Mouse (Mus musculus) forebrain, embryonic 10.5 days (tissue): ENCODE results near the gene Nfe2. TPM values are rescaled to one million over a fixed set of nuclear protein-coding genes. Genes with fewer than 3 reads are reported as not detected.
A peak's percentile ranks its signal among the peaks of the same experiment; 100 is the strongest.
"Not testable (repeated sequence)": the region's sequence is repeated elsewhere in the genome, so short reads cannot be mapped to it uniquely, and the experiment has no call there.

ENCODE experiments used
- DNase-seq: peaks from one replicate; pipeline ENCODE4 v3.0.0-alpha.2; 2017; ENCODE audit warnings: low spot score; ENCODE audit errors: extremely low spot score
- H3K27ac ChIP-seq: fragments of 300-500 bp; sonication (generic); 2 replicates; pipeline ENCODE4 v1.5.1; 2016; ENCODE audit warnings: mild to moderate bottlenecking
- H3K27me3 ChIP-seq: fragments of 300-500 bp; sonication (generic); 2 replicates; pipeline ENCODE4 v1.6.1; 2016; ENCODE audit warnings: mild to moderate bottlenecking; ENCODE audit not compliant: poor library complexity, severe bottlenecking
- H3K36me3 ChIP-seq: fragments of 300-500 bp; sonication (generic); replicated peaks from 2 replicates; pipeline ENCODE4 v1.6.1; 2016; ENCODE audit warnings: mild to moderate bottlenecking, moderate library complexity
- H3K4me1 ChIP-seq: fragments of 300-500 bp; sonication (generic); 2 replicates; pipeline ENCODE4 v1.6.1; 2016
- H3K4me3 ChIP-seq: fragments of 300-500 bp; sonication (generic); 2 replicates; pipeline ENCODE4 v1.5.1; 2016; ENCODE audit warnings: mild to moderate bottlenecking, moderate library complexity
- H3K9me3 ChIP-seq: fragments of 300-500 bp; sonication (generic); 2 replicates; pipeline ENCODE4 v1.6.1; 2016; ENCODE audit warnings: mild to moderate bottlenecking, moderate library complexity
- WGBS: fragments of 180-500 bp; shearing (Covaris S2); methylation state at CpG from one replicate; pipeline ENCODE4 v1.1.7; 2016; 5-methylcytosine and 5-hydroxymethylcytosine counted together
- polyA plus RNA-seq: library from polyadenylated mRNA; unstranded; fragments of >200 nt; fragmentation: Nextera tagmentation; extraction: Ambion mirVana; gene quantifications from 2 replicates; pipeline ENCODE4 v1.2.1, GENCODE M21; 2016

The Nfe2 gene
- polyA plus RNA-seq, 1 experiment from 2014 or later = 8.3 TPM

DNA sequence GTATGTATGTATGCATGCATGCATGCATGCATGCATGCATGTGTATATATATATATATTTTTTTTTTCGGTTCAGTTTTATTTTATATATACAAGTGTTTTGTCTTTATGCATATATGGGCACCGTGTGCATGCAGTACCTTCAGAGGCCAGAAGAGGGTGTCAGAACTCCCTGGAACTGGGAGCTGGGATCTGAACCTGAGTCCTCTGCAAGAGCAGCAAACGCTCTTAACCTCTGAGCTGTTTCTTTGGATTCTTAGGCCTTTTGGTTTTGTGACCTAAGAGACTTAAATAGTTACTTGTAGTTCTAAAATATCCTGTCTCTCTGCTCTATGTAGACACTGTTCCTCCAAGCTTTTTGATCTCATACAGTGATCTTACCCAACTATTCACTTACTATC lies 25.9 kb upstream of the Nfe2 start:
- no peak overlapping the region for H3K4me3 ChIP-seq
- 60% methylated on average over 3 of the region's 3 CpGs for WGBS
- DNase-seq = peak; percentile 63
- H3K4me1 ChIP-seq = peaks cover 13% of the 10 kb centered on the region
- peaks cover 23% of the 10 kb centered on the region for H3K36me3 ChIP-seq
- H3K27ac ChIP-seq = no peak overlapping the region
- no peaks in the 10 kb centered on the region for H3K9me3 ChIP-seq
- no peaks in the 10 kb centered on the region for H3K27me3 ChIP-seq

DNA sequence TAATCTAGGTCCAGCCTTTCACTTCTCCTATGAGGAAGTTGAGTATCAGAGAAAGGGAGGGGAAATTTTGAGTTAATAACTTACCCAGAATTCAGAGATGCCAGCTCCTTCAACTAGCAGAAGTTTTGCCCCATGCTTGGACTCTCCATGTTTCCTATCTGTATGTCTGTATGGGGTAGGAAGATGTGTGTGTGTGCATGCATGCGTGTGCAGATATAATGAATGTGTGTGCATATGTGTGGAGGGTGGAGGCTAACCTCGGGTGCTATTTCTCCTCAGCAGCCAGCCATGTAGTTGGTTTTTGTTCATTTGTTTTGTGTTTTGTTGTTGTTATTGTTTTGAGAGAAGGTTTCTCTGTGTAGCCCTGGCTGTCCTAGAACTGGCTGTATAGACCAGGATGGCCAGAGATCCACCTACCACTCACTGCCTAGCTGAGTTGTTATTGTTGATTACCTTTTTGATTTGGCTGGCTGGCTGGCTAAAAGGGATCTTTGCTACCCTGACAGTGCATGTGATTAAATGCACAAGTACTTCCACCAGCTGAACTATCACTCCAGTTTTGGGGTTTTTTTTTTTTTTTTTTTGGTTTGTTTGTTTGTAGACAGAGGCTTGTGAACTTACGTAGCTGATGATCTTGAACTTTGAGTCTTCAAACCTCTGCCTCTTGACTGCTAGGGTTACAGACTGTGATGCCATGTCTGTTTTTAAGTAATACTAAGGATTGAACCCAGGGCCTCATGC lies 23.4 kb upstream of the Nfe2 start:
- peaks cover 18% of the 10 kb centered on the region for H3K4me1 ChIP-seq
- H3K9me3 ChIP-seq = no peaks in the 10 kb centered on the region
- no peaks in the 10 kb centered on the region for H3K27me3 ChIP-seq
- H3K4me3 ChIP-seq = no peak overlapping the region
- no peak for DNase-seq
- WGBS = 96% methylated on average over 3 of the region's 3 CpGs
- no peak overlapping the region for H3K27ac ChIP-seq
- H3K36me3 ChIP-seq = peaks cover 23% of the 10 kb centered on the region

- Histone ChIP-seq H3K36me3 (peaks cover 21% of the 10 kb centered on the region), H3K27me3 (no peaks in the 10 kb centered on the region), H3K4me1 (peaks cover 18% of the 10 kb centered on the region), H3K9me3 (no peaks in the 10 kb centered on the region), H3K27ac (no peak overlapping the region), H3K4me3 (no peak overlapping the region)
- WGBS = 83% methylated on average over 3 of the region's 3 CpGs
- no peak for DNase-seq
Observed at GRCm38 (mm10) chr15:103280817-103281464, 22.7 kb upstream of the Nfe2 start.

- Histone ChIP-seq H3K4me1 (peaks cover 6% of the 10 kb centered on the region), H3K4me3 (no peak overlapping the region), H3K36me3 (peaks cover 21% of the 10 kb centered on the region), H3K27me3 (no peaks in the 10 kb centered on the region), H3K27ac (no peak overlapping the region), H3K9me3 (no peaks in the 10 kb centered on the region)
- WGBS = 59% methylated on average over 3 of the region's 3 CpGs
- DNase-seq = no peak
Observed at GRCm38 (mm10) chr15:103279750-103280149, 21.5 kb upstream of the Nfe2 start.

- no peak for DNase-seq
- peaks cover 20% of the 10 kb centered on the region for H3K4me1 ChIP-seq
- no peaks in the 10 kb centered on the region for H3K27me3 ChIP-seq
- H3K27ac ChIP-seq = no peak overlapping the region
- no peaks in the 10 kb centered on the region for H3K9me3 ChIP-seq
- peaks cover 18% of the 10 kb centered on the region for H3K36me3 ChIP-seq
- no peak overlapping the region for H3K4me3 ChIP-seq
- 80% methylated on average over 7 of the region's 7 CpGs for WGBS
Observed at GRCm38 (mm10) chr15:103277949-103278348, 19.7 kb upstream of the Nfe2 start.

DNA sequence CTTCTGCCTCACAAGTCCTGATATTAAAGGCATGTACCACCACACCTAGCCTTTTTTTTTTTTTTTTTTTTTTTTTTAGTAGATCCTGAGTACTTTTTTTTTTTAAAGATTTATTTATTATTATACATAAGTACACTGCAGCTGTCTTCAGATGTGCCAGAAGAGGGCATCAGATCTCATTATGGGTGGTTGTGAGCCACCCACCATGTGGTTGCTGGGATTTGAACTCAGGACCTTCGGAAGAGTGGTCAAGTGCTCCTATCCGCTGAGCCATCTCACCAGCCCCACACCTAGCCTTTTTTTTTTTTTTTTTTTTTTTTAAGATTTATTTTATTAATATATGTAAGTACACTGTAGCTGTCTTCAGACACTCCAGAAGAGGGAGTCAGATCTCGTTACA lies 17.7 kb upstream of the Nfe2 start:
- 97% methylated on average over 3 of the region's 3 CpGs for WGBS

GRCm38 (mm10) chr15:103272419-103273279 lies 14.4 kb upstream of the Nfe2 start, which contains the start of gene Copz1:
Copz1 (plus strand) TSS chr15:103272714.
- H3K4me1 ChIP-seq = peaks cover 16% of the 10 kb centered on the region
- H3K27ac ChIP-seq = peak within 1 kb of the TSS; percentile 90
- H3K36me3 ChIP-seq = peaks cover 8% of the 10 kb centered on the region
- peak; percentile 95 for DNase-seq
- H3K9me3 ChIP-seq = no peaks in the 10 kb centered on the region
- H3K27me3 ChIP-seq = no peaks in the 10 kb centered on the region
- peak within 1 kb of the TSS; percentile 91 for H3K4me3 ChIP-seq
- under 1% methylated on average over 38 of the region's 38 CpGs for WGBS

More for the DNA sequence above, 17.7 kb upstream of the Nfe2 start:
- not testable (repeated sequence) for DNase-seq, H3K27ac ChIP-seq, H3K27me3 ChIP-seq, H3K9me3 ChIP-seq, H3K4me3 ChIP-seq
- H3K4me1 ChIP-seq = peaks cover 20% of the 10 kb centered on the region
- peaks cover 17% of the 10 kb centered on the region for H3K36me3 ChIP-seq

DNA sequence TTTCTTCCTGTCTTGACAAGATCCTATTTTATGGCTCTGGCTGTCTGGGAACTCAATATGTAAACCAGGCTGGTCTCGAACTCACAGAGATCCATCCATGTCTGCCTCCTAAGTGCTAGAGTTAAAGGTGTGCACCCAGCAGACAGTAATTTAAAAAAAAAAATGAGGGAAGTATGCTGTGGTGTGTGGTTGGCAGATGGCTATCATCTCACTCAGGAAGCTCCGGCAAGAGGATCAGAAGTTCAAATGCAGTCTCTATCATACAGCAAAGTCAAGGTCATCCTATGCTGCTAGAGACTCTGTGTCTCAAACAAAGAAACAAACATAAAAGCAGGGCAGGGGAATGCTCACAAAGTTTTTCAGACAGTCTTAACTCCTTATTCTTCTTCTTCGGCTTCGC lies 10.7 kb upstream of the Nfe2 start:
- no peak overlapping the region for H3K4me3 ChIP-seq
- H3K27ac ChIP-seq = no peak overlapping the region
- WGBS = 91% methylated on average over 4 of the region's 4 CpGs
- H3K9me3 ChIP-seq = no peaks in the 10 kb centered on the region
- no peak for DNase-seq
- no peaks in the 10 kb centered on the region for H3K36me3 ChIP-seq
- H3K4me1 ChIP-seq = peaks cover 7% of the 10 kb centered on the region
- H3K27me3 ChIP-seq = no peaks in the 10 kb centered on the region

DNA sequence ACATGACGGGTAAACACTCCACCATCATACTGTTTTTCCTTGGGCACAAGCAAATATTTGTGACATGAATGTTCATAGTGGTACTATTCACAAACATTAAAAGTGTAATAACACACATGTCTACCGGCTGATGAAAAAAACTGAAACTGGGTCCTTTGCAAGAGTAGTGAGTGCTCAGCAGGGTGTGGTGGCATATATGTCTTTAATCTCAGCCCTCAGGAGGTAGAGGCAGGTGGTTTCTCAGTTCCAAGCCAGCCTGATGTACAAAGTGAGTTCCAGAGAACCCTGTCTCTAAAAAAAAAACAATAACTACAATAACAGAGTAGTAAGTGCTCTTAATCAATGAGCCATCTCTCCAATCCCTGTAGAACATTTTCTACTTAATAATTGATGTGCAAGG lies 6.6 kb upstream of the Nfe2 start:
- DNase-seq = no peak
- no peaks in the 10 kb centered on the region for H3K9me3 ChIP-seq
- H3K36me3 ChIP-seq = no peaks in the 10 kb centered on the region
- H3K27ac ChIP-seq = no peak overlapping the region
- H3K4me3 ChIP-seq = no peak overlapping the region
- WGBS = 91% methylated on average over 2 of the region's 2 CpGs
- no peaks in the 10 kb centered on the region for H3K27me3 ChIP-seq
- no peaks in the 10 kb centered on the region for H3K4me1 ChIP-seq

DNA sequence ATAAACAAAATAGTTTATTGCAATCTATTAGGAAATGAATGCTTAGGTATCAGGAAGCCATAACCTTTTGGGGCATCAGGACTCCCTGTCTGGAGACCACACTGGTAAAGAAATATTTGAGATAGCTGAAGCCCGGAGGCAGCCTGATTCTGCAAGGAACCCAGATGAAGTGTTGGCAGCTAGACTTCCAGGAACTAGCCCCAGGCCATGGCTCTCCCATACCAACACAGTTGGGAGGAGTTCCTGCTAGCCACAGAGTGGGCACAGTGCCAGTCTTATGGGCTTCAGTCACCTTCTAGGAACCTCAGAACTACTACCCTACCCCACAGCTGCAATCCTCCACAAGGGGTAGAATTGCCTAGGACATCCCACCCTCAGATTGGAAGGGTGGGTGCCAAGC lies 1.8 kb upstream of the Nfe2 start:
- H3K4me1 ChIP-seq = peaks cover 19% of the 10 kb centered on the region
- DNase-seq = no peak
- no peak overlapping the region for H3K4me3 ChIP-seq
- peaks cover 29% of the 10 kb centered on the region for H3K27me3 ChIP-seq
- WGBS = 77% methylated on average over 1 of the region's 1 CpGs
- H3K27ac ChIP-seq = no peak overlapping the region
- no peaks in the 10 kb centered on the region for H3K9me3 ChIP-seq
- H3K36me3 ChIP-seq = no peaks in the 10 kb centered on the region

DNA sequence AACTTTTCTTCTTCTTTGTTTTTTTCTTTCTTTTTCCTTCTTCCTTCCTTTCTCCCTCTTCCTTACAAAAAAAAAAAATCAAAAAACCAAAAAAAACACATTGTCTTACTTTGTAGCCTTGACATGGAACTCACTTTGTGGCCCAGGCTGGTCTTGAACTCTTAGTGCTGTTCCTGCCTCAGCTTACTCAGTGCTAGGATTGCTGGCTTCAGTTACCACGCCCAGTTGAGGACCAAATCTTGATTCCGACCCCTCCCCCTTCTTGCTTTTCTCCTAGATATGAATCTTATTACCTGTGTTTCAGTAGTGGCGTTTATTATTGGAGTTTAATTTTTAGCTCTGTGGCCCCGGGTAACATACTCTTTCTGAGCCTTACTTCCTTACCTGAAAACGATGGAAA lies 959 bp upstream of the Nfe2 start:
- Histone ChIP-seq H3K4me1 (peaks cover 25% of the 10 kb centered on the region), H3K4me3 (no peak overlapping the region), H3K27me3 (peaks cover 37% of the 10 kb centered on the region), H3K36me3 (no peaks in the 10 kb centered on the region), H3K27ac (no peak overlapping the region), H3K9me3 (no peaks in the 10 kb centered on the region)
- DNase-seq = no peak
- 89% methylated on average over 5 of the region's 5 CpGs for WGBS

GRCm38 (mm10) chr15:103256210-103256986 lies 1.8 kb downstream of the Nfe2 start:
- DNase-seq = no peak
- 88% methylated on average over 6 of the region's 6 CpGs for WGBS
- Histone ChIP-seq H3K4me3 (no peak overlapping the region), H3K27me3 (peaks cover 47% of the 10 kb centered on the region), H3K4me1 (peaks cover 25% of the 10 kb centered on the region), H3K27ac (no peak overlapping the region), H3K36me3 (no peaks in the 10 kb centered on the region), H3K9me3 (no peaks in the 10 kb centered on the region)
